Mouse (Mus musculus): Measurements from ENCODE around the gene Pdss2. TPM values are rescaled to one million over a fixed set of nuclear protein-coding genes. Genes with fewer than 3 reads are reported as not detected.
"Not testable (repeated sequence)": the region's sequence is repeated elsewhere in the genome, so short reads cannot be mapped to it uniquely, and the experiment has no call there.

Gene Pdss2
- total RNA-seq, 1 experiment from 2014 or later, result 17.2 TPM

GRCm38 (mm10) chr10:43376749-43377148 is 155.5 kb downstream of the Pdss2 start:
- DNase-seq, result no peak

GRCm38 (mm10) chr10:43378279-43378678 is 157.0 kb downstream of the Pdss2 start:
- DNase-seq, result peak; percentile 65

- DNase-seq, result no peak
Measured at GRCm38 (mm10) chr10:43378732-43379644, 157.7 kb downstream of the Pdss2 start.

- no peak for DNase-seq
Measured at GRCm38 (mm10) chr10:43382660-43383059, 161.4 kb downstream of the Pdss2 start.

- DNase-seq, result no peak
Measured at GRCm38 (mm10) chr10:43384623-43385022, 163.3 kb downstream of the Pdss2 start.

- DNase-seq, result no peak
Measured at GRCm38 (mm10) chr10:43392921-43393320, 171.6 kb downstream of the Pdss2 start.

- no peak for DNase-seq
Measured at GRCm38 (mm10) chr10:43393818-43394217, 172.5 kb downstream of the Pdss2 start.

GRCm38 (mm10) chr10:43395824-43396223 is 174.5 kb downstream of the Pdss2 start:
- no peak for DNase-seq

- no peak for DNase-seq
Measured at GRCm38 (mm10) chr10:43399596-43400316, 178.5 kb downstream of the Pdss2 start.

- DNase-seq, result no peak
Measured at GRCm38 (mm10) chr10:43406107-43406506, 184.8 kb downstream of the Pdss2 start.

GRCm38 (mm10) chr10:43406885-43407284 is 185.6 kb downstream of the Pdss2 start:
- no peak for DNase-seq

- DNase-seq, result no peak
Measured at GRCm38 (mm10) chr10:43409506-43410230, 188.4 kb downstream of the Pdss2 start.

GRCm38 (mm10) chr10:43411164-43411563 is 189.9 kb downstream of the Pdss2 start:
- DNase-seq, result not testable (repeated sequence)

- no peak for DNase-seq
Measured at GRCm38 (mm10) chr10:43417346-43417745, 196.1 kb downstream of the Pdss2 start.

GRCm38 (mm10) chr10:43420660-43421413 is 199.6 kb downstream of the Pdss2 start:
- DNase-seq, result no peak

- no peak for DNase-seq
Measured at GRCm38 (mm10) chr10:43422061-43422770, 200.9 kb downstream of the Pdss2 start.

GRCm38 (mm10) chr10:43424545-43424944 is 203.3 kb downstream of the Pdss2 start:
- DNase-seq, result peak; percentile 21

- DNase-seq, result peak; percentile 24
Measured at GRCm38 (mm10) chr10:43430606-43431005, 209.3 kb downstream of the Pdss2 start.

GRCm38 (mm10) chr10:43434326-43434725 is 213.0 kb downstream of the Pdss2 start:
- DNase-seq, result no peak

- DNase-seq, result no peak
Measured at GRCm38 (mm10) chr10:43435757-43436156, 214.5 kb downstream of the Pdss2 start.

- no peak for DNase-seq
Measured at GRCm38 (mm10) chr10:43439492-43439941, 218.2 kb downstream of the Pdss2 start.

All from adrenal gland, postnatal 14 days (tissue).